Mouse (Mus musculus): Measurements from ENCODE around the gene Gm28539.

DNA sequence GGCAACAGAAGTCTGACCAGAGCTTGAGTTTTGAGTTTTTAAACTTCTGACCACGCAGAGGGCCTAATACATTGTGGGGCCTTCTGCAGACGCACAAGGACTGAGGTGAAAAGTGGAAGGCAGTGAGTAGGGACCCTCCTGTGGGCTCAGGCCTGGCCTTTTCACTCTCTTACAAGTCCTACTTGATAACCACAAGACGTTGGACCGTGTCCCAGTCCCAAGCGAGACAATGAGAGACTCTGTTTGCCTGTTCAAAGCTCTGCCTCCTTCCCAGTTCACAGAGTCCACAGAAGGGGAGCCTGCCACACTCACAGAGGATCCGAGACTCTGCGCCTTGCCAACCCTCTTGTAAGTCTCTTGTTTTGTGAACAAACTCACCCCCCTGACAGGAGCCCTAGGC is 39.7 kb upstream of the Gm28539 start:
- TF ChIP-seq CTCF (conservative IDR thresholded peaks at IDR 0.05; ENCODE audit: low read length): no peak
- TF ChIP-seq NANOG (IDR thresholded peaks at IDR 0.05; ENCODE audit: borderline replicate concordance, low read length): no peak
